Mouse (Mus musculus): ENCODE measurements around the gene Lsm14b. TPM values are rescaled to one million over a fixed set of nuclear protein-coding genes. Genes with fewer than 3 reads are reported as not detected.

The Lsm14b gene
- polyA plus RNA-seq (2015; fragmentation: Nextera tagmentation; extraction: Ambion mirVana): 6.5 and 7.0 TPM in 2 replicates

GRCm38 (mm10) chr2:180024401-180025098 lies at the start of gene Lsm14b:
TSS of gene Lsm14b (plus strand) at chr2:180024987.
- TF ChIP-seq EP300 (IDR thresholded peaks at IDR 0.05): no peak
- no peak for TF ChIP-seq CTCF (IDR thresholded peaks at IDR 0.05)
- Histone ChIP-seq H3K4me1 (ENCODE audit: insufficient read depth, low read depth, low read length) (peaks cover 24% of the 10 kb centered on the region; the same call in 1 of the 2 replicates), H3K9me3 (ENCODE audit: low read length) (no peaks in the 10 kb centered on the region), H3K27me3 (replicated peaks; ENCODE audit: insufficient read depth, low read length) (peaks cover 3% of the 10 kb centered on the region; the same call in 1 of the 2 replicates), H3K36me3 (ENCODE audit: insufficient read depth, low read length) (peaks cover 9% of the 10 kb centered on the region; the same call in 1 of the 2 replicates), H3K4me2 (replicated peaks; ENCODE audit: low read depth, low read length) (peak within 1 kb of the TSS; percentile 99), H3K27ac (ENCODE audit: low read length) (peak within 1 kb of the TSS; percentile 91), H3K9ac (replicated peaks; ENCODE audit: low read depth) (peak within 1 kb of the TSS; percentile 81), H3K4me3 (ENCODE audit: low read depth, low read length) (peak within 1 kb of the TSS; percentile 93)
- ATAC-seq: peak; percentile 96
- WGBS: 1% methylated on average over 54 of the region's 80 CpGs
- peak; percentile 97 for DNase-seq (ENCODE audit: low spot score)

- ATAC-seq: no peak
- DNase-seq (ENCODE audit: low spot score): peak; percentile 16
- no peaks in the 10 kb centered on the region for H3K27me3 ChIP-seq (replicated peaks; ENCODE audit: insufficient read depth, low read length)
- TF ChIP-seq CTCF (IDR thresholded peaks at IDR 0.05) (no peak), EP300 (IDR thresholded peaks at IDR 0.05) (no peak)
- peak overlapping the region; percentile 95 for H3K4me2 ChIP-seq (replicated peaks; ENCODE audit: low read depth, low read length)
- peak overlapping the region; percentile 91 for H3K4me3 ChIP-seq (ENCODE audit: low read depth, low read length)
- WGBS: no CpG with 5 or more reads among the region's 82 CpGs
- no peaks in the 10 kb centered on the region for H3K9me3 ChIP-seq (ENCODE audit: low read length)
- H3K4me1 ChIP-seq (ENCODE audit: insufficient read depth, low read depth, low read length): peaks cover 16% of the 10 kb centered on the region
- H3K27ac ChIP-seq (ENCODE audit: low read length): peak overlapping the region; percentile 99
- peak overlapping the region; percentile 94 for H3K9ac ChIP-seq (replicated peaks; ENCODE audit: low read depth)
- no peaks in the 10 kb centered on the region for H3K36me3 ChIP-seq (ENCODE audit: insufficient read depth, low read length)
Measured at GRCm38 (mm10) chr2:179975851-179976250, 48.9 kb upstream of the Lsm14b start.

GRCm38 (mm10) chr2:179976295-179976627 lies 48.5 kb upstream of the Lsm14b start:
- peak; percentile 27 for ATAC-seq

GRCm38 (mm10) chr2:179976628-179977343 lies 48.0 kb upstream of the Lsm14b start, which contains the start of gene Taf4:
TSS of gene Taf4 (minus strand) at chr2:179976646.
- under 1% methylated on average over 49 of the region's 84 CpGs for WGBS
- H3K9ac ChIP-seq (replicated peaks; ENCODE audit: low read depth): peak within 1 kb of the TSS; percentile 94
- no peaks in the 10 kb centered on the region for H3K9me3 ChIP-seq (ENCODE audit: low read length)
- H3K4me2 ChIP-seq (replicated peaks; ENCODE audit: low read depth, low read length): peak within 1 kb of the TSS; percentile 95
- peak; percentile 91 for DNase-seq (ENCODE audit: low spot score)
- H3K27ac ChIP-seq (ENCODE audit: low read length): peak within 1 kb of the TSS; percentile 99
- peak; percentile 94 for ATAC-seq
- no peaks in the 10 kb centered on the region for H3K27me3 ChIP-seq (replicated peaks; ENCODE audit: insufficient read depth, low read length)
- peaks cover 16% of the 10 kb centered on the region for H3K4me1 ChIP-seq (ENCODE audit: insufficient read depth, low read depth, low read length)
- peak within 1 kb of the TSS; percentile 91 for H3K4me3 ChIP-seq (ENCODE audit: low read depth, low read length)
- TF ChIP-seq CTCF (IDR thresholded peaks at IDR 0.05) (no peak), EP300 (IDR thresholded peaks at IDR 0.05) (no peak)
- H3K36me3 ChIP-seq (ENCODE audit: insufficient read depth, low read length): no peaks in the 10 kb centered on the region

More at GRCm38 (mm10) chr2:179976295-179976627, 48.5 kb upstream of the Lsm14b start:
- H3K9me3 ChIP-seq (ENCODE audit: low read length): no peaks in the 10 kb centered on the region
- H3K27ac ChIP-seq (ENCODE audit: low read length): peak overlapping the region; percentile 99
- peak overlapping the region; percentile 94 for H3K9ac ChIP-seq (replicated peaks; ENCODE audit: low read depth)
- no peaks in the 10 kb centered on the region for H3K27me3 ChIP-seq (replicated peaks; ENCODE audit: insufficient read depth, low read length)
- no peak for TF ChIP-seq CTCF (IDR thresholded peaks at IDR 0.05)
- no peak for TF ChIP-seq EP300 (IDR thresholded peaks at IDR 0.05)
- peak overlapping the region; percentile 95 for H3K4me2 ChIP-seq (replicated peaks; ENCODE audit: low read depth, low read length)
- H3K4me1 ChIP-seq (ENCODE audit: insufficient read depth, low read depth, low read length): peaks cover 16% of the 10 kb centered on the region
- DNase-seq (ENCODE audit: low spot score): no peak
- peak overlapping the region; percentile 91 for H3K4me3 ChIP-seq (ENCODE audit: low read depth, low read length)
- 0% methylated on average over 12 of the region's 54 CpGs for WGBS
- H3K36me3 ChIP-seq (ENCODE audit: insufficient read depth, low read length): no peaks in the 10 kb centered on the region

GRCm38 (mm10) chr2:179977344-179978025 lies 47.3 kb upstream of the Lsm14b start:
- Histone ChIP-seq H3K9me3 (ENCODE audit: low read length) (no peaks in the 10 kb centered on the region), H3K4me3 (ENCODE audit: low read depth, low read length) (peak overlapping the region; percentile 91), H3K36me3 (ENCODE audit: insufficient read depth, low read length) (no peaks in the 10 kb centered on the region), H3K4me2 (replicated peaks; ENCODE audit: low read depth, low read length) (peak overlapping the region; percentile 72), H3K4me1 (ENCODE audit: insufficient read depth, low read depth, low read length) (peaks cover 16% of the 10 kb centered on the region), H3K27me3 (replicated peaks; ENCODE audit: insufficient read depth, low read length) (no peaks in the 10 kb centered on the region), H3K9ac (replicated peaks; ENCODE audit: low read depth) (peak overlapping the region; percentile 94; the same call in 1 of the 2 replicates), H3K27ac (ENCODE audit: low read length) (peak overlapping the region; percentile 99)
- ATAC-seq (no peak), DNase-seq (ENCODE audit: low spot score) (peak; percentile 32)
- 7% methylated on average over 10 of the region's 10 CpGs for WGBS
- TF ChIP-seq EP300 (IDR thresholded peaks at IDR 0.05): no peak
- no peak for TF ChIP-seq CTCF (IDR thresholded peaks at IDR 0.05)

- H3K4me1 ChIP-seq (ENCODE audit: insufficient read depth, low read depth, low read length): peaks cover 16% of the 10 kb centered on the region
- DNase-seq (ENCODE audit: low spot score): no peak
- 0 out of 2 replicates have a peak overlapping the region, but pooled peaks have one; percentile 12 for H3K9ac ChIP-seq (replicated peaks; ENCODE audit: low read depth)
Measured at GRCm38 (mm10) chr2:179978250-179978649, 46.5 kb upstream of the Lsm14b start.

More at GRCm38 (mm10) chr2:179978250-179978649, 46.5 kb upstream of the Lsm14b start:
- H3K9me3 ChIP-seq (ENCODE audit: low read length): no peaks in the 10 kb centered on the region
- H3K27me3 ChIP-seq (replicated peaks; ENCODE audit: insufficient read depth, low read length): no peaks in the 10 kb centered on the region
- TF ChIP-seq CTCF (IDR thresholded peaks at IDR 0.05): no peak
- no peak for TF ChIP-seq EP300 (IDR thresholded peaks at IDR 0.05)
- no peak overlapping the region for H3K4me2 ChIP-seq (replicated peaks; ENCODE audit: low read depth, low read length)
- no peaks in the 10 kb centered on the region for H3K36me3 ChIP-seq (ENCODE audit: insufficient read depth, low read length)
- ATAC-seq: no peak
- H3K4me3 ChIP-seq (ENCODE audit: low read depth, low read length): no peak overlapping the region
- WGBS: 83% methylated on average over 3 of the region's 3 CpGs
- H3K27ac ChIP-seq (ENCODE audit: low read length): no peak overlapping the region

All from lung, postnatal 0 days (tissue).